In genomic region chr1:118936108-118936507, GRCm38 (mm10) we compare ENCODE assay signal across 11 mouse cellular contexts.
DNase-seq lines count a peak whose midpoint lies in the region; ATAC-seq lines count a peak whose summit lies in the region.
"Had no signal": no experiment of that assay in that cellular context is flagged by ENCODE, and none has a peak within 500 bp of the region (broad histone marks: within the 10 kb centered on the region; RNA-seq: fewer than 3 reads in every experiment).

No protein-coding gene starts in this region.

- intact Hi-C loops in left cerebral cortex, postnatal 4 days (cut with DNase I) = no loop called here

- DNase-seq in left cerebral cortex, postnatal 4 days = peak; percentile 42
- DNase-seq in left cerebral cortex, adult 18-20 months (ENCODE audit: low spot score in 2 of 2) = no peak
- peak; percentile 75 for DNase-seq in intestine, embryonic 14.5 days (ENCODE audit: low spot score)
- no peak for DNase-seq in c-Kit-positive CD71-positive TER-119-positive erythroid progenitor cells, embryonic 14.5 days (ENCODE audit: low spot score)
- DNase-seq in spleen, adult 18-20 months = no peak
- DNase-seq: gastrocnemius, adult 2 months; layer of hippocampus, postnatal 36 days had no signal

- peaks cover 35% of the 10 kb centered on the region for H3K4me1 ChIP-seq in forebrain, embryonic 12.5 days
- peaks cover 21% of the 10 kb centered on the region for H3K4me1 ChIP-seq in intestine, embryonic 14.5 days (replicated peaks; ENCODE audit: control insufficient read depth, insufficient read depth, low read length)
- H3K4me1 ChIP-seq in neural tube, embryonic 12.5 days = peaks cover 38% of the 10 kb centered on the region

- ATAC-seq in forebrain, embryonic 12.5 days (ENCODE audit: low FRiP score) = peak; percentile 45; the same call in 1 of the 2 replicates
- peak; percentile 84 for ATAC-seq in intestine, embryonic 14.5 days (replicated peaks; ENCODE audit: low FRiP score, low TSS enrichment, low read depth)
- ATAC-seq in neural tube, embryonic 12.5 days (ENCODE audit: low FRiP score, low read depth) = peak; percentile 32; the same call in 1 of the 2 replicates
- no peak for ATAC-seq in activated CD4-positive, CD25-positive, alpha-beta regulatory T cell, adult 4 months

- H3K9me3 ChIP-seq in forebrain, embryonic 12.5 days = no peaks in the 10 kb centered on the region
- H3K9me3 ChIP-seq in intestine, embryonic 14.5 days (ENCODE audit: control insufficient read depth, low read length) = no peaks in the 10 kb centered on the region
- no peaks in the 10 kb centered on the region for H3K9me3 ChIP-seq in neural tube, embryonic 12.5 days

- no peak overlapping the region for H3K4me3 ChIP-seq in forebrain, embryonic 12.5 days (replicated peaks)
- no peak overlapping the region for H3K4me3 ChIP-seq in intestine, embryonic 14.5 days (ENCODE audit: low read depth, low read length)
- no peak overlapping the region for H3K4me3 ChIP-seq in neural tube, embryonic 12.5 days
- H3K4me3 ChIP-seq: gastrocnemius, adult 2 months; myocyte had no signal

- H3K9ac ChIP-seq in forebrain, embryonic 12.5 days = no peak overlapping the region
- no peak overlapping the region for H3K9ac ChIP-seq in intestine, embryonic 14.5 days (ENCODE audit: low read length)
- no peak overlapping the region for H3K9ac ChIP-seq in neural tube, embryonic 12.5 days

- peak overlapping the region; percentile 59; the same call in 1 of the 2 replicates for H3K27ac ChIP-seq in forebrain, embryonic 12.5 days
- peak overlapping the region; percentile 71 for H3K27ac ChIP-seq in intestine, embryonic 14.5 days (ENCODE audit: low read depth)
- no peak overlapping the region for H3K27ac ChIP-seq in neural tube, embryonic 12.5 days
- H3K27ac ChIP-seq: gastrocnemius, adult 2 months had no signal

- H3K4me2 ChIP-seq in forebrain, embryonic 12.5 days = no peak overlapping the region
- H3K4me2 ChIP-seq in intestine, embryonic 14.5 days (ENCODE audit: low read length) = no peak overlapping the region
- H3K4me2 ChIP-seq in neural tube, embryonic 12.5 days (replicated peaks) = no peak overlapping the region

- no peaks in the 10 kb centered on the region for H3K36me3 ChIP-seq in forebrain, embryonic 12.5 days (replicated peaks)
- H3K36me3 ChIP-seq in intestine, embryonic 14.5 days (ENCODE audit: control insufficient read depth, insufficient read depth, low read length) = no peaks in the 10 kb centered on the region
- no peaks in the 10 kb centered on the region for H3K36me3 ChIP-seq in neural tube, embryonic 12.5 days

- no peaks in the 10 kb centered on the region for H3K27me3 ChIP-seq in forebrain, embryonic 12.5 days
- no peaks in the 10 kb centered on the region for H3K27me3 ChIP-seq in intestine, embryonic 14.5 days (replicated peaks; ENCODE audit: control insufficient read depth, insufficient read depth, low read length)
- H3K27me3 ChIP-seq in neural tube, embryonic 12.5 days (replicated peaks) = no peaks in the 10 kb centered on the region

- 32% methylated on average over 4 of the region's 4 CpGs for WGBS in forebrain, embryonic 12.5 days
- 13% methylated on average over 4 of the region's 4 CpGs for WGBS in intestine, embryonic 14.5 days
- 29% methylated on average over 4 of the region's 4 CpGs for WGBS in neural tube, embryonic 12.5 days

Comparison
In these comparisons a context has a peak if more than half of its experiments do, and no peak if none do; other contexts are left out.
1. DNase-seq: peak in left cerebral cortex, postnatal 4 days (single experiment) and intestine, embryonic 14.5 days (single experiment); none in left cerebral cortex, adult 18-20 months (0 of 2), c-Kit-positive CD71-positive TER-119-positive erythroid progenitor cells, embryonic 14.5 days (single experiment) and spleen, adult 18-20 months (0 of 2).